Mouse (Mus musculus) stomach, embryonic 14.5 days (tissue): ENCODE measurements around the gene Klrb1. TPM values are rescaled to one million over a fixed set of nuclear protein-coding genes. Genes with fewer than 3 reads are reported as not detected.

Source experiments
- ATAC-seq: fragments of 200-750 bp; cut with Nextera tagmentation; 2 replicates; pipeline ENCODE4 v1.8.0; 2017; ENCODE audit warnings: low read depth, moderate TSS enrichment; ENCODE audit not compliant: insufficient number of reproducible peaks, insufficient read depth, low FRiP score
- H3K27ac ChIP-seq: fragments of 300-500 bp; sonication (generic); 2 replicates; pipeline ENCODE4 v1.5.1; 2014; ENCODE audit warnings: mild to moderate bottlenecking, low read length, moderate library complexity, mixed read lengths
- H3K27me3 ChIP-seq: fragments of 300-500 bp; sonication (generic); 2 replicates; pipeline ENCODE4 v1.6.1; 2014; ENCODE audit warnings: low read length, control low read depth, mixed read lengths; ENCODE audit not compliant: control insufficient read depth, insufficient read depth
- H3K36me3 ChIP-seq: fragments of 300-500 bp; sonication (generic); 2 replicates; pipeline ENCODE4 v1.6.1; 2014; ENCODE audit warnings: mild to moderate bottlenecking, control low read depth, low read length, moderate library complexity, mixed read lengths; ENCODE audit not compliant: control insufficient read depth, insufficient read depth
- H3K4me1 ChIP-seq: fragments of 300-500 bp; sonication (generic); 2 replicates; pipeline ENCODE4 v1.6.1; 2014; ENCODE audit warnings: low read length, control low read depth, mixed read lengths; ENCODE audit not compliant: control insufficient read depth, insufficient read depth
- H3K4me2 ChIP-seq: fragments of 300-500 bp; sonication (generic); replicated peaks from 2 replicates; pipeline ENCODE4 v1.6.1; 2014; ENCODE audit warnings: low read depth, low read length, control low read depth
- H3K4me3 ChIP-seq: fragments of 300-500 bp; sonication (generic); 2 replicates; pipeline ENCODE4 v1.5.1; 2014; ENCODE audit warnings: low read depth, low read length, control low read depth
- H3K9ac ChIP-seq: fragments of 300-500 bp; sonication (generic); replicated peaks from 2 replicates; pipeline ENCODE4 v1.6.1; 2014; ENCODE audit warnings: low read depth, mild to moderate bottlenecking, control low read depth, low read length, moderate library complexity, mixed read lengths
- H3K9me3 ChIP-seq: fragments of 300-500 bp; sonication (generic); 2 replicates; pipeline ENCODE4 v1.6.1; 2016; ENCODE audit warnings: low read depth, low read length, control low read depth; ENCODE audit not compliant: control insufficient read depth
- WGBS: fragments of 180-500 bp; shearing (Covaris S2); extraction: QIAGEN DNeasy Blood & Tissue Kit; methylation state at CpG from one replicate; pipeline ENCODE4 v1.1.7; 2014; 5-methylcytosine and 5-hydroxymethylcytosine counted together
- polyA plus RNA-seq: library from polyadenylated mRNA; unstranded; fragments of >200 nt; fragmentation: Nextera tagmentation; extraction: Ambion mirVana; gene quantifications from 2 replicates; pipeline ENCODE4 v1.2.1, GENCODE M21; 2014

The Klrb1 gene
- polyA plus RNA-seq, 1 experiment from 2014 or later = not detected

DNA sequence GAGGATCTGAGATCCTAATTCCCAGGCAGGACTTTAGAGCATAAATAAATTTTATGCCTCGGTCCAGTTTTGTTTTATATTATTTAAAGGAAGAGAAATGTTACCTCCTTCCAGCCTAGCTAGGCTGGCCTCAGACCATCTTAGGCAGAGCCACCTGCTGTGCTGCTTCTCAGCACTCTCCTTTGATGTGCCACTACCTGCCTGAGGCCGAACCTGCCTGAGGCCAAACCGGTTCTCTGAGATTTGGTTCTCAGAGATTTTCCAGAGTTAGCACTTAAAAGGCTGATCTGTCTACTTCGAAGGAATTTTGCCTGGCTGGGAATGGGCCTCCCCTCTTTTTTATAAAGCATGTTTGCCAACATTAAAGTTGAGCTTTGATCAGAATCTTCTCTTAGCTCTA, 52.9 kb downstream of the Klrb1 start:
- Histone ChIP-seq H3K4me1 (no peaks in the 10 kb centered on the region), H3K4me2 (no peak overlapping the region), H3K4me3 (no peak overlapping the region), H3K36me3 (no peaks in the 10 kb centered on the region), H3K27me3 (no peaks in the 10 kb centered on the region), H3K9ac (no peak overlapping the region), H3K9me3 (no peaks in the 10 kb centered on the region), H3K27ac (no peak overlapping the region)
- WGBS = 42% methylated on average over 4 of the region's 4 CpGs
- ATAC-seq = no peak

DNA sequence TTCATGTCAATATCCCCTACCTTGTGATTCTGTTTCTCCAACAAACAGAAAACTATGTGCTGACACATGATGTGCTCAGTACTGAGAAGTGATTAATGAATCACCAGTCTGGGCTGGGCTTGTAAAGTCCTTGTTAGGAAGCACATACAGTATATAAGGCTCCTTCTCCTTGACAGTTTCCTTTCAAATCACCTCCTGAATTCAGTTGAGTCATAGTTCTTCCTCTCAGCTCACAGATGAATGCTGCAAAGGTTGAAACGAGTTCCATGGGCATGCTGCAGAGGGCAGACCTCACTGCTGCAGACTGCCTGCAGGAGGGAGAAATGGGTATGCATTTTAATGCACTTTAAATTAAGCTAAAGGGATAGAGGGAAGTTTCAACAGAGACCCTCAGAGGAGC, 60.7 kb downstream of the Klrb1 start, which contains the start of gene Clec2h:
Gene Clec2h, plus strand, starts transcription at position 180 of the 400 bp plus-strand sequence.
- H3K36me3 ChIP-seq = no peaks in the 10 kb centered on the region
- H3K4me2 ChIP-seq = no peak within 1 kb of the TSS
- 26% methylated on average over 1 of the region's 1 CpGs for WGBS
- no peak within 1 kb of the TSS for H3K4me3 ChIP-seq
- no peaks in the 10 kb centered on the region for H3K4me1 ChIP-seq
- H3K9ac ChIP-seq = no peak within 1 kb of the TSS
- no peak for ATAC-seq
- no peaks in the 10 kb centered on the region for H3K9me3 ChIP-seq
- no peaks in the 10 kb centered on the region for H3K27me3 ChIP-seq
- no peak within 1 kb of the TSS for H3K27ac ChIP-seq

DNA sequence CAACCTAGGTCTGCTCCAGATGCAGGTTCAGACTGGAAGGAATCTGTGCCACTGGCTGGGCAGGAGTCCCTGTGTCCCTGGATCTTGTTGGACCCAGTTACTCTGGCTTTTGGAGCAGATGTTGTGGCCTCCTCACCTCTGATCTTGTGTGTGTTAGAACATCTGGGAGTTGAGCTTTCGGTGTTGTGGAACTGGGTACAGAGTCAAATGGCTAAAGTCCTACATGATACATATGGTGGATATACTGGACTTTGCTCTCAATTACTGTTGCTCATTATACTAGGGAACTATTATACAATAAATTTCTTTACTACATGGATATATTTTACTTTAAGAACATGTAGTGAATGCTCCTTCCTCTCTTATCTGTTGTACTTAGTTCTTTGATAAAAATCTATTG, 61.6 kb downstream of the Klrb1 start:
- Histone ChIP-seq H3K9me3 (no peaks in the 10 kb centered on the region), H3K9ac (no peak overlapping the region), H3K27me3 (no peaks in the 10 kb centered on the region), H3K36me3 (no peaks in the 10 kb centered on the region), H3K27ac (no peak overlapping the region), H3K4me3 (no peak overlapping the region), H3K4me2 (no peak overlapping the region), H3K4me1 (no peaks in the 10 kb centered on the region)
- no peak for ATAC-seq
- 90% methylated on average over 1 of the region's 1 CpGs for WGBS

Other genes starting within 250 kb of the Klrb1 start
- gene Pzp, start 196.3 kb downstream of the Klrb1 start, polyA plus RNA-seq = 0.07 and 0.10 TPM in 2 replicates
- gene A2ml1, start 141.5 kb downstream of the Klrb1 start, polyA plus RNA-seq = 3.8 and 4.4 TPM in 2 replicates
- not detected in 2 replicates for gene Klrb1a, start 99.5 kb downstream of the Klrb1 start, polyA plus RNA-seq
- not detected in 2 replicates for gene Clec2h, start 60.7 kb downstream of the Klrb1 start, polyA plus RNA-seq
- gene Klrb1c, start 66.2 kb upstream of the Klrb1 start, polyA plus RNA-seq = not detected in 2 replicates
- gene Gm44511, start 103.3 kb upstream of the Klrb1 start, polyA plus RNA-seq = not detected in 2 replicates
- 0.29 and 0.34 TPM in 2 replicates for gene Klrb1b, start 103.3 kb upstream of the Klrb1 start, polyA plus RNA-seq
- not detected in 2 replicates for gene Clec2i, start 164.5 kb upstream of the Klrb1 start, polyA plus RNA-seq
- gene BC035044, start 168.1 kb upstream of the Klrb1 start, polyA plus RNA-seq = 1.5 and 1.9 TPM in 2 replicates
- gene Clec2g, start 211.3 kb upstream of the Klrb1 start, polyA plus RNA-seq = 0.81 TPM in 1 of 2 replicates, not detected in the other